Mouse (Mus musculus) gastrocnemius, adult 8-10 months (tissue): ENCODE measurements at regions not wholly inside any gene's neighbourhood (a gene's known extent, or its start where the extent isn't known, plus 50 kb on each side); places are given as distances from the start of the nearest gene placed in this dataset.

Source experiments
- DNase-seq, 2 experiments: peaks; one replicate each; pipeline ENCODE4 v3.0.0; 2022; ENCODE audit warnings: low spot score in 2 of 2

- DNase-seq = no peak
Measured at GRCm38 (mm10) chr7:136164834-136165233, 448.7 kb upstream of the Mki67 start.

GRCm38 (mm10) chr7:136169261-136169660 lies 453.1 kb upstream of the Mki67 start:
- DNase-seq = no peak

DNA sequence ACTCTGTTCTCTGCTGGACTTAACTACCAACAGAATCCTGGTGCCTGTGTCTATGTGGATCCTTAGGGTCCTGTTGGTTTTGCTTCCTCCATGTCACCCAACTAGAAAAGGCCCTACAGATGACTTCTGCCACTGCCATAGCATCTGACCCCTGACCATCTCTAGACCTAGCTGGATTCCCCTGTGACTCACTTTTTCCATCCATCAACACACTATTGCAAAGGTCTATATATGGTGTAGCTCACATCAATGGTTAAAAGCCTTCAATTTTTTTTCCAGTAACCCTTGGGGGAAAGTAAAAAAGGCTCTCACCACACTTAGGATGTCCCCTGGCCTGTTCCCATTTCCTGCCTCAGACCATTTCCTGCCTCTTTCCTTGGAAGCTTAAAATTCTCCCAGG lies 460.2 kb upstream of the Mki67 start:
- DNase-seq = no peak

DNA sequence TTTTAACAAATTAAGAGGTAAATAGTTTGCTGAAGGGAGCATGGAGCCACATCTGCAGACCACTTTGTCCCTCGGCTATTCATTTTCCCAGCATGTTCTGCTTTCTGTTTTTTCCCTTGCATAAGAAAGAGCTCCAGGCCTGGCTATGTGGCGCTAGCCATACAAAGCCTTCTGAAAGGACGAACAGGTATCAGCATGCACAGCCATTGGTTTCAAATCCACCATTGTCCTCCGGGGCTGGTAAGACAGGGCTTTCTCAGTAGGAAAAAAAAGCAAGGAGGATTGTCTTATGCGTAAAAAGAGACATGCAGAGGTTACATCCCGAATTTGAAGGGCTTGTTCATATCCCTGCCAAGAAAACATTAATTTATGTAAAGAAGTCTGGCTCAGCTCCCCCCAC lies 464.8 kb upstream of the Mki67 start:
- no peak for DNase-seq

DNA sequence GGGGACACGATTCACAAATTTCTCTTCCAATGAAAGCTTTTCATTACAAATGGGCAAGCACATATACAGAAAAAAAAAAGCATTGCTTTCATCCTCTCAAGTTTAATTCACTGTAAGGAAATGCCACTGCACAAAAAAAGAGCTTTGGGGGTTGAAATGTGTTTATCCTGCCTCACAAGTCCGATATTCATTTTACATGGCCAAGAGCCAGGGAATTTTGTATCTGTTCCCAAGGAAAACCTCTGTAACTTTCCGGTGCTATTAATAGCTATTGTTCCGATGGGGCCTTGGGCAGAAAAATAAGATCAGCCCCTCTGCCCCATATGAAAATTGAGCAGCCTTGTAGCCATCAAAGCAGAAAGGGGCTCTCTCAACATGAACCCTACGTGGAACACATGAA lies 465.9 kb upstream of the Mki67 start:
- DNase-seq = no peak

- DNase-seq = no peak
Measured at GRCm38 (mm10) chr7:136196424-136197160, 480.4 kb upstream of the Mki67 start.

DNA sequence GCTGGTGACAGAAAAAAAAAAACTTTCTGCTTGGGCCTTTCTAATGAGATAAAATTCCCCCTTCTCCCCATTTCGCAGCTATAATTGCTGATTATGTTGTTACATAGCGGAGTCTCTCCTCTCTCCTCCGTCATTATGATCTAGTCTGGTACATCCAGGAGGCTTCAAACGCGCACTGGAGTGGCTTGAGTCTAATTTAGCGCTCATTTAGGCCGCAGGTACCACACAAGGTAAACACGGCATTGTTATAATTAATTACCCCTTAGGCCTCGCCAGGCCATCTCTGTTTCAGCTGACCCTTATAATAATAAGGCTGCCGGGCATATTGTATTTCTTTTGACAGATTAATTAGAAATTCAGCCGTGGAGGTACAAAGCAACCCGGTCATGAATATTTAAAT lies 492.7 kb upstream of the Mki67 start:
- no peak for DNase-seq

DNA sequence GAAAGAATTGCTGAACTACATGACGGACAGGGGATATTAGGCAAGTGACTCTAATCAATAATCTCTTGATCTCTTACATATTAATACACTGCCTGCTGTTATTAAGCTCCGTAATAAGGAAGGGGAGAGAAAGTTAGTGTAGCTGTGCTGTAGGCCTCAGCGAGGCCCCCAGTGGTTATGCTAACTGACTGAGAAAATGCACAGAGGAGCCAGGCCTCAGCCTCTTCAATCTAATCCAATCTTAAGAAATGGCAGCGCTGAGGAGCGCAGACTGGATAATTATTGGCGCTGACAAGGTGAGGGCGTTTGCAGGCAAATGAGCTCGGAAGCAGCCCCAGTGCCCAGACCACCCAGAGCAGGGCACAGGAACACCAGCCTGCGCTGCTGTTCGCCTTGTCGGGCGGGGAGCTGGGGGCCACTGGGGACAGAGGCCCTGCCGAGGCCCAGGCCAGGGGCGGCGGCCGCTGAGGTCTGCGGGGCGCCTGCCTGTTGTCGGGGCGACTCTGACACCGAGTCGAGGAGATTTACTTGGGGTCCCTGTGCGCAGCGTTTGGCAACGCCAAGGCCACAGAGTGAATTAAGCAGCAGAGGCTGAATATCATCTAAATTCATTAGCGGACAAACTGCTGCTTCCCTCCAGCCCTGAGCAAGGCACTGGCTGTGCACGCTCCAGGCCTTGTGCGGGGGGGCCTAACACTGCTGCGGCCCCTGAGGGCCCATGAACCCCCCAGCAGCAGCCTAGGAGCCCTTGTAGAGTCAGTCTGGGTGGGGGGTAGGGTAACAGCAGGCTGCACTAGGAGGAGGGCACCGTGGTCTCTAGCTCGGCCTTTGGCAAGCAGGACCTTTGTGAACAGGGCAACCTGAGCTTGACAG lies 493.4 kb upstream of the Mki67 start:
- DNase-seq = no peak

DNA sequence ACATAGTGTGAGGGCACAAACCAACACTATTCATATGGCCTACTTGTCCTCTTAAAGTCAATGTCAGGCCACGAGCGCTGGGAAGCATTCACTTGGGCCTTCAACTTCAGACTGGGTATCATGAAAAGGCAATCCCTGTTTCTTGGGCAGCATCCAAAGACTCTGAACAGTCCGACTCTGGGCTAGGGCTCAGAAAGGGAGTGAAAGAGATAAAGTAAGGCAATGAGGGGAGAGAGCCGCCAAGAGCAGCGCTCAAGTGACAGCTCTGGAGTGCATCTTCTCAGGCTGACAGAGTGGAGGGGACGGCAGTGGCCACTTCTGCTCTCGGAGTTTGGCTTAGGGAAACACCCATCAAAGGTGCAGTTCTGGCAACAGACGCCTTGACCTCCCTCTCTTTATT lies 496.3 kb upstream of the Mki67 start:
- DNase-seq = no peak

DNA sequence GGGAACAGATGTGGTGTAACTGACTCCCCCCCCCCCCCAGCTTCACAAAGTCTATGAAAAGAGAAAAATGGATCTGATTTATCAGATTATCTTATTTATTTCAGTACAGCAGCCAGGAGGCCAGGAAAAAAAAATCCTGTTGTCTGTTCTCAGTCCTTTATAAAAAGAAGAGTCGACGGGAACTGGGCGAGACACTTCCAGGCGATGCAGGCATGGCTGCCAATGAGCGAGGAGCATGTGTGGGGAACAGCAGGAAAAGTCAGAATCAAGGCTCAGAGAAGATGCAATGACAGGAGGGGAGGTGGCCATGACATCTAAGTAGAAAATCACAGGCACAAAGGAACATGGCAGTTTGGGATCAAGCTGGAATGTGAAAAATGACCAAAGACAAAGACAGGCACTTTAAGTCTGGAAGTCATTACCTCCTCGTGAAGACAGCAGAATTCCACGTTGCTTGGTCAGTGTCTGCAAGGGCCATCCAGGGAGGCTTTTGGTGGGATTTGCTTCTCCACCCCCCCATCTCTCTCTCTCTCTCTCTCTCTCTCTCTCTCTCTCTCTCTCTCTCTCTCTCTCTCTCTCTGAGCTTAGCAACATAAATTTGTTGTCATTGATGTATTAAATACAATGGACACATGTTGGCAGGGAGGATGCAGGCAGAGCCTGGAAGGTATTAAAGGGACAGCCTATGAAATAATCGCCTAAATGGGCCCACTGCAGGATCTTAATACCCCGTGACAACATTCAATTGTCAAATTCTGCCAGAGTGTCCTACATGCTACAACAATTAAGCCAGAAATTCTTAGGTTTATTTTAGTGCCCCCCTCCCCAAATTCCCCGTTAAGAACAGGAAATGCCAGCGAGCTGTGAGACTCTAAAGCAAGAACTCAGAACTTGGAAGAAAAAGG lies 497.1 kb upstream of the Mki67 start:
- no peak for DNase-seq

DNA sequence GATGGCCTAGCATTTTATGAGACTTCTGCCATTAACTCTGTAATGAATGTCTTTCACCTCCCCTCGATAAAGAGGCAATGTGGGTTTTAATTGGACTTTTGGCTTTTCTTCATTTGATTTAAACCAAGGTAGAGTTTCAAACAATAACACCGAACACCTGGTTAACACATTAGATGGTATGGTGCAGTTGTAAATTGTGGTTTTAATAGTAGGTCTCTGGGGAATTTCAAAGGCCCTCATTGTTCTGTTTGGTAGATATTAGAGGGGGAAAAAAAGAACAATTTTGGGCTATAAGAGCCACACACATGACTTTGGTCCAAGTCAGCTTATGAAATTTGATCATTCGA lies 497.8 kb upstream of the Mki67 start:
- no peak for DNase-seq

DNA sequence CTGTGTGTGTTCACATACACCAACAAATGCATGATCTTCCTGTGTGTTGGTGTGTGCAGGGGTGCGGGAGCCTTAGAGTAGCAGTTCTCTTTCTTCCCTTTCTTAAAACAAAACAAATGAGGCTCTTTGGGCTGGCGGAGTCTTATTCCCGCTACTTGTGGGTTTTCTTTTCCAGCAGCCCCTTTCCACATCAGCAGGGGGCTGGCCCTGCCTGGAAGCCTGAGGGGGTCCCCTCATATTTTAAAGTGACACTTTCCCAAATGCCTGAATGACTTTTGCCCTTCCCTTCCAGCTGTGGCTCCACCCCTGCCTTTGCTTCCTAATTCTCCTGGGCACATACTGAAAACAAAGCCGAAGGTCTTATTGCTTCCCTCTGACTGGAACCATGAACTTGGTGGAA lies 498.3 kb upstream of the Mki67 start:
- no peak for DNase-seq

GRCm38 (mm10) chr7:136216734-136217133 lies 500.6 kb upstream of the Mki67 start:
- no peak for DNase-seq

GRCm38 (mm10) chr7:136219564-136220244 lies 503.5 kb upstream of the Mki67 start:
- no peak for DNase-seq

DNA sequence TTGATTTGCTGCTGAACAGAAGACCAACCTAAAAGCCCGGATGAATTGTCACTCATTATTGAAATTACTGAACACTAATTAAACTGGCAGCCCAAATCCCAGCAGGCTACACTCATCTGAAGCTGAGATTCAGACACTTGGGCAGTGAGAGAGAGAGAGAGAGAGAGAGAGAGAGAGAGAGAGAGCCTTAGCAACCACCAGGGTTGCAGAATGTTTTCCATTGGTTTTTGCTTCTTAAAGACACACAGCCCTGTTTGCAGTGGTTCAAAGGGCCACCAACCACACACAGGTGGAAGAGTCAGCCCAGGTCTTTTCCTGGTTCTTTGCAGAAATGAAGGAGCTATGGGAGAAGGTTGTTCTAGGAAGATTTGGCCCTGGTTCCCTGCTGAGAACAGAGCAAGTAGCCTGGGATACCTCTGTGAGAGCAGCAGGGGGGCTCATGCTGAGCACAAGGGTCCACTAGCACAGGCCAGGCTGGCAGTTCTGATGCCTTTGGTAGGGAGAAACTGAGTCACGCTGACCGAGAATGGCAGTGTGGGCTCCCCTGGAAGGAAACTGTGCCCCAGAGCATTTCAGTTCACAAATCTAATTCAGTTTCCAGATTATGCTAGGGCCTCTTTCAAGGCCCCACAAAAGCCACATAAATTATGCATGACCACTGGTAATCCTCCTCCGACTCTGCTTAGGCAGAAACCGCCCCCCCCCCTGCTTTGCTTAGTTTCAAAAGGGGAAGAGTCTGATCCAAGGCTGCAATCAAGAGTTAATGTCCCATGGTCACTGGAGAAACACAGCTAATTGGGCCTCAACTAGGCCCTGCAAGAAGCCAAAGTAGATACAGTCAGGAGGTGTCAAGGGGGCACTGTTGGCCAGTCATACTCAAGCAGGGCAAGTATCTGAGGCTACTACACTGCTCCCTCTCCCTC lies 504.3 kb upstream of the Mki67 start:
- no peak for DNase-seq

GRCm38 (mm10) chr7:136221620-136222019 lies 505.5 kb upstream of the Mki67 start:
- no peak for DNase-seq

DNA sequence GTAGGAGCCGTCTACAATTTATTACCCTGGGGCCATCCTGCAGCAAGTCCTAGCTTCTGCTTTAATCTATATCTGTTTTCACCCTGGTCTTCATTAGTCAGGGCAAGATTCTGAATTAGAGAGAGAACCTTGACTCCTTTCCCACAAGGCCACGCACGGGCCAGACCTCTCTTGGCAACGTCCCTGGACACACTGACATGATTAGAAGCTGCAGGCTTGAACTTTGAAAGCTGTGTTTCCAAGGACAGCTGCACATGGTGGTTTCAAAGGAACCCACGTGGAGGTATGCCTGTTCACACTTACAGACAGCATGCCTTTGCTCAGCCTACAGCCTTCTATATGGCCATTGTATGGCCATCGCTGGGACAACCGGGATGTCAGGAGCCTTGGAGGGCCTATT lies 509.9 kb upstream of the Mki67 start:
- DNase-seq = no peak

- no peak for DNase-seq
Measured at GRCm38 (mm10) chr7:136228331-136228730, 512.2 kb upstream of the Mki67 start.

- DNase-seq = no peak
Measured at GRCm38 (mm10) chr7:136229592-136229991, 513.4 kb upstream of the Mki67 start.

GRCm38 (mm10) chr7:136232177-136232576 lies 516.0 kb upstream of the Mki67 start:
- DNase-seq = no peak
